Mouse (Mus musculus): Measurements from ENCODE around the gene Caprin2. TPM values are rescaled to one million over a fixed set of nuclear protein-coding genes. Genes with fewer than 3 reads are reported as not detected.
"Not testable (repeated sequence)": the region's sequence is repeated elsewhere in the genome, so short reads cannot be mapped to it uniquely, and the experiment has no call there.

Gene Caprin2
- polyA plus RNA-seq, 1 experiment from 2014 or later, result 18.9 TPM

GRCm38 (mm10) chr6:148916817-148917216, 20.8 kb upstream of the Caprin2 start:
- Histone ChIP-seq H3K36me3 (replicated peaks) (peaks cover 27% of the 10 kb centered on the region), H3K27ac (no peak overlapping the region), H3K4me3 (no peak overlapping the region), H3K9me3 (no peaks in the 10 kb centered on the region), H3K27me3 (ENCODE audit: poor library complexity, severe bottlenecking) (no peaks in the 10 kb centered on the region), H3K4me1 (peaks cover 21% of the 10 kb centered on the region)
- no peak for DNase-seq (ENCODE audit: extremely low spot score, low spot score)
- WGBS, result 30% methylated on average over 3 of the region's 3 CpGs

- WGBS, result 11% methylated on average over 2 of the region's 2 CpGs
- peaks cover 6% of the 10 kb centered on the region for H3K4me1 ChIP-seq
Observed at GRCm38 (mm10) chr6:148913938-148914337, 17.9 kb upstream of the Caprin2 start.

GRCm38 (mm10) chr6:148911906-148912305, 15.9 kb upstream of the Caprin2 start:
- WGBS, result 81% methylated on average over 8 of the region's 8 CpGs
- not testable (repeated sequence) for H3K36me3 ChIP-seq (replicated peaks); H3K9me3 ChIP-seq; H3K4me3 ChIP-seq; H3K4me1 ChIP-seq; H3K27ac ChIP-seq; H3K27me3 ChIP-seq (ENCODE audit: poor library complexity, severe bottlenecking); DNase-seq (ENCODE audit: extremely low spot score, low spot score)

More at GRCm38 (mm10) chr6:148913938-148914337, 17.9 kb upstream of the Caprin2 start:
- no peak overlapping the region for H3K27ac ChIP-seq
- no peaks in the 10 kb centered on the region for H3K9me3 ChIP-seq
- no peak overlapping the region for H3K4me3 ChIP-seq
- DNase-seq (ENCODE audit: extremely low spot score, low spot score), result peak; percentile 37
- H3K36me3 ChIP-seq (replicated peaks), result peaks cover 8% of the 10 kb centered on the region
- no peaks in the 10 kb centered on the region for H3K27me3 ChIP-seq (ENCODE audit: poor library complexity, severe bottlenecking)

GRCm38 (mm10) chr6:148906958-148907357, 10.9 kb upstream of the Caprin2 start:
- no peak for DNase-seq (ENCODE audit: extremely low spot score, low spot score)
- H3K27me3 ChIP-seq (ENCODE audit: poor library complexity, severe bottlenecking), result no peaks in the 10 kb centered on the region
- H3K36me3 ChIP-seq (replicated peaks), result no peaks in the 10 kb centered on the region
- H3K4me1 ChIP-seq, result peaks cover 3% of the 10 kb centered on the region
- H3K27ac ChIP-seq, result no peak overlapping the region
- H3K4me3 ChIP-seq, result no peak overlapping the region
- H3K9me3 ChIP-seq, result no peaks in the 10 kb centered on the region
- 91% methylated on average over 9 of the region's 9 CpGs for WGBS

- 79% methylated on average over 3 of the region's 3 CpGs for WGBS
- Histone ChIP-seq H3K27me3 (ENCODE audit: poor library complexity, severe bottlenecking) (no peaks in the 10 kb centered on the region), H3K4me1 (peaks cover 3% of the 10 kb centered on the region), H3K27ac (no peak overlapping the region), H3K4me3 (no peak overlapping the region), H3K36me3 (replicated peaks) (no peaks in the 10 kb centered on the region), H3K9me3 (no peaks in the 10 kb centered on the region)
- no peak for DNase-seq (ENCODE audit: extremely low spot score, low spot score)
Observed at GRCm38 (mm10) chr6:148902728-148903127, 6.7 kb upstream of the Caprin2 start.

- 60% methylated on average over 6 of the region's 6 CpGs for whole genome bisulfite sequencing
- peaks cover 17% of the 10 kb centered on the region for H3K4me1 ChIP-seq
- no peak for DNase-seq (ENCODE audit: extremely low spot score, low spot score)
Observed at GRCm38 (mm10) chr6:148896507-148896851, 442 bp upstream of the Caprin2 start.

GRCm38 (mm10) chr6:148894888-148895772, 907 bp downstream of the Caprin2 start:
- Histone ChIP-seq H3K9me3 (no peaks in the 10 kb centered on the region), H3K4me3 (peak overlapping the region; percentile 65), H3K27me3 (ENCODE audit: poor library complexity, severe bottlenecking) (no peaks in the 10 kb centered on the region), H3K4me1 (peaks cover 17% of the 10 kb centered on the region), H3K27ac (peak overlapping the region; percentile 89), H3K36me3 (replicated peaks) (no peaks in the 10 kb centered on the region)
- 22% methylated on average over 18 of the region's 18 CpGs for WGBS
- no peak for DNase-seq (ENCODE audit: extremely low spot score, low spot score)

More at GRCm38 (mm10) chr6:148896507-148896851, 442 bp upstream of the Caprin2 start:
- Histone ChIP-seq H3K27me3 (ENCODE audit: poor library complexity, severe bottlenecking) (no peaks in the 10 kb centered on the region), H3K9me3 (no peaks in the 10 kb centered on the region), H3K36me3 (replicated peaks) (no peaks in the 10 kb centered on the region), H3K4me3 (peak overlapping the region; percentile 65), H3K27ac (peak overlapping the region; percentile 89)

GRCm38 (mm10) chr6:148873911-148874310, 22.1 kb downstream of the Caprin2 start:
- no peaks in the 10 kb centered on the region for H3K27me3 ChIP-seq (ENCODE audit: poor library complexity, severe bottlenecking)
- peaks cover 6% of the 10 kb centered on the region; the same call in 1 of the 2 replicates for H3K36me3 ChIP-seq (replicated peaks)
- 96% methylated on average over 1 of the region's 1 CpGs for WGBS
- DNase-seq (ENCODE audit: extremely low spot score, low spot score), result no peak
- no peaks in the 10 kb centered on the region for H3K9me3 ChIP-seq
- 0 out of 2 replicates have a peak, but pooled peaks cover 4% of the 10 kb centered on the region for H3K4me1 ChIP-seq
- H3K27ac ChIP-seq, result no peak overlapping the region
- no peak overlapping the region for H3K4me3 ChIP-seq

GRCm38 (mm10) chr6:148845629-148846028, 50.4 kb downstream of the Caprin2 start:
- Histone ChIP-seq H3K4me1 (no peaks in the 10 kb centered on the region), H3K9me3 (no peaks in the 10 kb centered on the region), H3K36me3 (replicated peaks) (peaks cover 22% of the 10 kb centered on the region; the same call in 1 of the 2 replicates), H3K27me3 (ENCODE audit: poor library complexity, severe bottlenecking) (no peaks in the 10 kb centered on the region), H3K4me3 (no peak overlapping the region), H3K27ac (no peak overlapping the region)
- no peak for DNase-seq (ENCODE audit: extremely low spot score, low spot score)

- DNase-seq (ENCODE audit: extremely low spot score, low spot score), result no peak
- H3K27ac ChIP-seq, result no peak overlapping the region
- H3K36me3 ChIP-seq (replicated peaks), result peaks cover 13% of the 10 kb centered on the region; the same call in 1 of the 2 replicates
- no peaks in the 10 kb centered on the region for H3K27me3 ChIP-seq (ENCODE audit: poor library complexity, severe bottlenecking)
- no peaks in the 10 kb centered on the region for H3K9me3 ChIP-seq
- no peaks in the 10 kb centered on the region for H3K4me1 ChIP-seq
- no peak overlapping the region for H3K4me3 ChIP-seq
- WGBS, result 94% methylated on average over 1 of the region's 1 CpGs
Observed at GRCm38 (mm10) chr6:148841760-148842159, 54.3 kb downstream of the Caprin2 start.

- Histone ChIP-seq H3K27me3 (ENCODE audit: poor library complexity, severe bottlenecking) (no peaks in the 10 kb centered on the region), H3K27ac (no peak overlapping the region), H3K4me1 (peaks cover 7% of the 10 kb centered on the region; the same call in 1 of the 2 replicates), H3K9me3 (peaks cover 3% of the 10 kb centered on the region; the same call in 1 of the 2 replicates), H3K4me3 (no peak overlapping the region), H3K36me3 (replicated peaks) (peaks cover 12% of the 10 kb centered on the region)
- DNase-seq (ENCODE audit: extremely low spot score, low spot score), result no peak
Observed at GRCm38 (mm10) chr6:148838460-148838859, 57.6 kb downstream of the Caprin2 start.

GRCm38 (mm10) chr6:148831728-148832121, 64.3 kb downstream of the Caprin2 start:
- Histone ChIP-seq H3K4me3 (peak overlapping the region; percentile 87), H3K9me3 (peaks cover 3% of the 10 kb centered on the region; the same call in 1 of the 2 replicates), H3K27me3 (ENCODE audit: poor library complexity, severe bottlenecking) (no peaks in the 10 kb centered on the region), H3K27ac (peak overlapping the region; percentile 91), H3K36me3 (replicated peaks) (peaks cover 12% of the 10 kb centered on the region), H3K4me1 (peaks cover 31% of the 10 kb centered on the region)
- DNase-seq (ENCODE audit: extremely low spot score, low spot score), result no peak
- 30% methylated on average over 3 of the region's 3 CpGs for WGBS

All from forebrain, embryonic 10.5 days (tissue).